Mouse (Mus musculus) neural tube, embryonic 14.5 days (tissue): ENCODE measurements around the gene Stra6l. TPM values are rescaled to one million over a fixed set of nuclear protein-coding genes. Genes with fewer than 3 reads are reported as not detected.

Experiments
- ATAC-seq: fragments of 200-750 bp; cut with Nextera tagmentation; 2 replicates; pipeline ENCODE4 v1.8.0; 2017; ENCODE audit warnings: low read depth, mild to moderate bottlenecking, moderate TSS enrichment, moderate library complexity
- H3K27ac ChIP-seq: fragments of 300-500 bp; sonication (generic); 2 replicates; pipeline ENCODE4 v1.5.1; 2014; ENCODE audit warnings: low read depth, mild to moderate bottlenecking, control low read depth, low read length, moderate library complexity, mixed read lengths
- H3K27me3 ChIP-seq: fragments of 300-500 bp; sonication (generic); 2 replicates; pipeline ENCODE4 v1.6.1; 2014; ENCODE audit warnings: low read length; ENCODE audit not compliant: control insufficient read depth, insufficient read depth
- H3K36me3 ChIP-seq: fragments of 300-500 bp; sonication (generic); 2 replicates; pipeline ENCODE4 v1.6.1; 2014; ENCODE audit warnings: low read length, mixed read lengths; ENCODE audit not compliant: control insufficient read depth, insufficient read depth
- H3K4me1 ChIP-seq: fragments of 300-500 bp; sonication (generic); 2 replicates; pipeline ENCODE4 v1.6.1; 2014; ENCODE audit warnings: low read length; ENCODE audit not compliant: control insufficient read depth, insufficient read depth
- H3K4me2 ChIP-seq: fragments of 300-500 bp; sonication (generic); 2 replicates; pipeline ENCODE4 v1.6.1; 2014; ENCODE audit warnings: mild to moderate bottlenecking, low read depth, low read length, control low read depth
- H3K4me3 ChIP-seq: fragments of 300-500 bp; sonication (generic); 2 replicates; pipeline ENCODE4 v1.5.1; 2014; ENCODE audit warnings: low read depth, low read length, control low read depth, mixed read lengths
- H3K9ac ChIP-seq: fragments of 300-500 bp; sonication (generic); replicated peaks from 2 replicates; pipeline ENCODE4 v1.6.1; 2014; ENCODE audit warnings: low read depth, mild to moderate bottlenecking, control low read depth, low read length, mixed read lengths
- H3K9me3 ChIP-seq: fragments of 300-500 bp; sonication (generic); 2 replicates; pipeline ENCODE4 v1.6.1; 2016; ENCODE audit warnings: low read length; ENCODE audit not compliant: control insufficient read depth
- WGBS: fragments of 180-500 bp; shearing (Covaris S2); extraction: QIAGEN DNeasy Blood & Tissue Kit; methylation state at CpG from one replicate; pipeline ENCODE4 v1.1.7; 2014; 5-methylcytosine and 5-hydroxymethylcytosine counted together
- polyA plus RNA-seq: library from polyadenylated mRNA; unstranded; fragments of >200 nt; fragmentation: Nextera tagmentation; extraction: Ambion mirVana; gene quantifications from 2 replicates; pipeline ENCODE4 v1.2.1, GENCODE M21; 2014

The Stra6l gene
- polyA plus RNA-seq, 1 experiment from 2014 or later = 0.62 TPM

- no peak overlapping the region for H3K27ac ChIP-seq
- no peaks in the 10 kb centered on the region for H3K4me1 ChIP-seq
- no peak overlapping the region for H3K9ac ChIP-seq
- no peak overlapping the region for H3K4me2 ChIP-seq
- WGBS = 90% methylated on average over 4 of the region's 4 CpGs
- no peak overlapping the region for H3K4me3 ChIP-seq
- H3K9me3 ChIP-seq = no peaks in the 10 kb centered on the region
- H3K36me3 ChIP-seq = no peaks in the 10 kb centered on the region
- ATAC-seq = no peak
- no peaks in the 10 kb centered on the region for H3K27me3 ChIP-seq
Observed at GRCm38 (mm10) chr4:45924011-45924410, 75.5 kb downstream of the Stra6l start.

- Histone ChIP-seq H3K27ac (no peak overlapping the region), H3K9ac (no peak overlapping the region), H3K4me3 (no peak overlapping the region), H3K36me3 (no peaks in the 10 kb centered on the region), H3K27me3 (no peaks in the 10 kb centered on the region), H3K4me1 (no peaks in the 10 kb centered on the region), H3K9me3 (no peaks in the 10 kb centered on the region), H3K4me2 (no peak overlapping the region)
- 65% methylated on average over 4 of the region's 4 CpGs for WGBS
- ATAC-seq = no peak
Observed at GRCm38 (mm10) chr4:45928561-45928960, 80.1 kb downstream of the Stra6l start.

Other genes starting within 250 kb of the Stra6l start
- gene Aldh1b1, start 49.6 kb upstream of the Stra6l start, polyA plus RNA-seq = 9.1 and 10.3 TPM in 2 replicates
- gene Igfbpl1, start 21.7 kb upstream of the Stra6l start, polyA plus RNA-seq = 55.7 and 75.5 TPM in 2 replicates
- gene Ccdc180, start 41.6 kb downstream of the Stra6l start, polyA plus RNA-seq = 0.22 and 0.36 TPM in 2 replicates
- 30.1 and 32.4 TPM in 2 replicates for gene Tdrd7, start 116.7 kb downstream of the Stra6l start, polyA plus RNA-seq
- 2.1 and 3.3 TPM in 2 replicates for gene Tmod1, start 190.3 kb downstream of the Stra6l start, polyA plus RNA-seq